Mouse (Mus musculus) MEL (cell line): Measurements from ENCODE around the gene Pphln1. TPM values are rescaled to one million over a fixed set of nuclear protein-coding genes. Genes with fewer than 3 reads are reported as not detected.

Experiments
- DNase-seq: peaks from one replicate; pipeline ENCODE4 v3.0.0; 2011; ENCODE audit warnings: low read depth, low spot score
- H3K27ac ChIP-seq: 2 replicates; pipeline ENCODE4 v1.5.1; 2012; ENCODE audit warnings: low read depth, mild to moderate bottlenecking, control low read depth, low read length, moderate library complexity; ENCODE audit not compliant: control insufficient read depth
- H3K27me3 ChIP-seq, 2 experiments: fragments of 150-350 bp in 1 of 2; sonication (generic) in 1 of 2; 2 replicates each; pipeline ENCODE4 v1.6.1; 2012; ENCODE audit warnings: low read length in 2 of 2, mild to moderate bottlenecking in 2 of 2, improper control_type of control experiment in 1 of 2, moderate library complexity in 1 of 2; ENCODE audit not compliant: insufficient read depth in 2 of 2, control insufficient read depth in 1 of 2
- H3K36me3 ChIP-seq, 2 experiments: 2 replicates each; pipeline ENCODE4 v1.6.1; 2012 to 2014; ENCODE audit warnings: low read length in 2 of 2, improper control_type of control experiment in 1 of 2, inconsistent platforms in 1 of 2, mild to moderate bottlenecking in 1 of 2; ENCODE audit not compliant: insufficient read depth in 2 of 2, control insufficient read depth in 1 of 2
- H3K4me1 ChIP-seq, 2 experiments: fragments of 150-350 bp in 1 of 2; sonication (generic) in 1 of 2; 2 replicates each; pipeline ENCODE4 v1.6.1; 2012; ENCODE audit warnings: low read length in 2 of 2, improper control_type of control experiment in 1 of 2, mild to moderate bottlenecking in 1 of 2; ENCODE audit not compliant: insufficient read depth in 2 of 2, control insufficient read depth in 1 of 2
- H3K4me3 ChIP-seq, 2 experiments: fragments of 150-350 bp in 1 of 2; sonication (generic) in 1 of 2; 2 replicates each; pipeline ENCODE4 v1.5.1; 2012; ENCODE audit warnings: low read depth in 2 of 2, low read length in 2 of 2, mild to moderate bottlenecking in 2 of 2, moderate library complexity in 2 of 2, control low read depth in 1 of 2, improper control_type of control experiment in 1 of 2; ENCODE audit not compliant: control insufficient read depth in 1 of 2, insufficient read depth in 1 of 2
- H3K79me2 ChIP-seq: 2 replicates; pipeline ENCODE4 v1.6.1; 2012; ENCODE audit warnings: mild to moderate bottlenecking, low read length, moderate library complexity; ENCODE audit not compliant: control insufficient read depth, poor library complexity, insufficient read depth
- H3K9ac ChIP-seq: 2 replicates; pipeline ENCODE4 v1.6.1; 2012; ENCODE audit warnings: low read depth, mild to moderate bottlenecking, control low read depth, low read length, moderate library complexity; ENCODE audit not compliant: control insufficient read depth, poor library complexity, severe bottlenecking
- H3K9me3 ChIP-seq: fragments of 150-350 bp; sonication (generic); replicated peaks from 2 replicates; pipeline ENCODE4 v1.6.1; 2012; ENCODE audit warnings: mild to moderate bottlenecking, low read length, improper control_type of control experiment, moderate library complexity; ENCODE audit not compliant: insufficient read depth
- CHD1 ChIP-seq: IDR thresholded peaks from 2 replicates; pipeline ENCODE4 v1.6.1; 2012; ENCODE audit warnings: low read depth, mild to moderate bottlenecking, inconsistent platforms, low read length, improper control_type of control experiment
- CHD2 ChIP-seq: IDR thresholded peaks from 2 replicates; pipeline ENCODE4 v1.6.1; 2011; ENCODE audit warnings: low read length, improper control_type of control experiment
- E2F4 ChIP-seq: IDR thresholded peaks from 2 replicates; pipeline ENCODE4 v1.6.1; 2011; ENCODE audit warnings: low read depth, low read length, improper control_type of control experiment, borderline replicate concordance
- EP300 ChIP-seq, 2 experiments: IDR thresholded peaks; 2 replicates each; pipeline ENCODE4 v1.6.1; 2011; ENCODE audit warnings: improper control_type of control experiment in 2 of 2, low read length in 2 of 2, low read depth in 1 of 2, mild to moderate bottlenecking in 1 of 2
- ETS1 ChIP-seq: IDR thresholded peaks from 2 replicates; pipeline ENCODE4 v1.6.1; 2012; ENCODE audit warnings: low read depth, mild to moderate bottlenecking, inconsistent platforms, low read length, improper control_type of control experiment, moderate library complexity
- GABPA ChIP-seq: IDR thresholded peaks from 2 replicates; pipeline ENCODE4 v1.6.1; 2012; ENCODE audit warnings: low read depth, mild to moderate bottlenecking, inconsistent platforms, low read length, improper control_type of control experiment, moderate library complexity
- HCFC1 ChIP-seq: IDR thresholded peaks from 2 replicates; pipeline ENCODE4 v1.6.1; 2012; ENCODE audit warnings: low read depth, mild to moderate bottlenecking, inconsistent platforms, low read length, improper control_type of control experiment, moderate library complexity
- KAT2A ChIP-seq: conservative IDR thresholded peaks from 2 replicates; pipeline ENCODE4 v1.6.1; 2012; ENCODE audit warnings: low read depth, low read length, improper control_type of control experiment, inconsistent platforms
- MAFK ChIP-seq: IDR thresholded peaks from 2 replicates; pipeline ENCODE4 v1.6.1; 2011; ENCODE audit warnings: low read depth, mild to moderate bottlenecking, low read length, improper control_type of control experiment, borderline replicate concordance
- MAX ChIP-seq: IDR thresholded peaks from 2 replicates; pipeline ENCODE4 v1.6.1; 2011; ENCODE audit warnings: low read length, improper control_type of control experiment
- MEF2A ChIP-seq: IDR thresholded peaks from 2 replicates; pipeline ENCODE4 v1.6.1; 2014; ENCODE audit warnings: low read depth, mild to moderate bottlenecking, inconsistent platforms, low read length, improper control_type of control experiment; ENCODE audit not compliant: poor library complexity, insufficient replicate concordance, severe bottlenecking; ENCODE audit errors: extremely low read depth
- MYB ChIP-seq: IDR thresholded peaks from 2 replicates; pipeline ENCODE4 v1.6.1; 2011; ENCODE audit warnings: mild to moderate bottlenecking, low read depth, low read length, improper control_type of control experiment
- POLR2A ChIP-seq, 2 experiments: IDR thresholded peaks; 2 replicates each; pipeline ENCODE4 v1.6.1; 2011 to 2012; ENCODE audit warnings: low read length in 2 of 2, mild to moderate bottlenecking in 2 of 2, control low read depth in 1 of 2, improper control_type of control experiment in 1 of 2, low read depth in 1 of 2, moderate library complexity in 1 of 2; ENCODE audit not compliant: control insufficient read depth in 1 of 2, insufficient read depth in 1 of 2, poor library complexity in 1 of 2
- POLR2AphosphoS2 ChIP-seq: IDR thresholded peaks from 2 replicates; pipeline ENCODE4 v1.6.1; 2011; ENCODE audit warnings: low read length, improper control_type of control experiment
- RCOR1 ChIP-seq: IDR thresholded peaks from 2 replicates; pipeline ENCODE4 v1.6.1; 2012; ENCODE audit warnings: low read depth, mild to moderate bottlenecking, inconsistent platforms, low read length, improper control_type of control experiment
- SIN3A ChIP-seq: IDR thresholded peaks from 2 replicates; pipeline ENCODE4 v1.6.1; 2012; ENCODE audit warnings: low read length, improper control_type of control experiment, inconsistent platforms
- UBTF ChIP-seq: IDR thresholded peaks from 2 replicates; pipeline ENCODE4 v1.6.1; 2012; ENCODE audit warnings: low read depth, mild to moderate bottlenecking, inconsistent platforms, low read length, improper control_type of control experiment, moderate library complexity, borderline replicate concordance; ENCODE audit not compliant: insufficient read depth
- USF1 ChIP-seq: IDR thresholded peaks from 2 replicates; pipeline ENCODE4 v1.6.1; 2014; ENCODE audit warnings: low read depth, mild to moderate bottlenecking, inconsistent platforms, low read length, improper control_type of control experiment, moderate library complexity
- USF2 ChIP-seq, 2 experiments: IDR thresholded peaks; 2 replicates each; pipeline ENCODE4 v1.6.1; 2011 to 2012; ENCODE audit warnings: improper control_type of control experiment in 2 of 2, low read length in 2 of 2, borderline replicate concordance in 1 of 2, inconsistent platforms in 1 of 2, low read depth in 1 of 2, mild to moderate bottlenecking in 1 of 2; ENCODE audit not compliant: insufficient read depth in 1 of 2
- ZC3H11A ChIP-seq: IDR thresholded peaks from 2 replicates; pipeline ENCODE4 v1.6.1; 2012; ENCODE audit warnings: low read depth, mild to moderate bottlenecking, inconsistent platforms, low read length, improper control_type of control experiment
- ZKSCAN1 ChIP-seq: IDR thresholded peaks from 2 replicates; pipeline ENCODE4 v1.6.1; 2012; ENCODE audit warnings: low read depth, mild to moderate bottlenecking, inconsistent platforms, low read length, improper control_type of control experiment, moderate library complexity
- ZNF384 ChIP-seq: IDR thresholded peaks from 2 replicates; pipeline ENCODE4 v1.6.1; 2012; ENCODE audit warnings: low read depth, mild to moderate bottlenecking, inconsistent platforms, low read length, improper control_type of control experiment
- polyA plus RNA-seq, 2 experiments: library from polyadenylated mRNA; stranded (reverse) in 1 of 2; unstranded in 1 of 2; fragments of >175 nt in 1 of 2; fragments of >200 nt in 1 of 2; gene quantifications; 2 replicates each; pipeline versions ENCODE4 v1.2.1 to v1.2.4; 2012; ENCODE audit warnings: low replicate concordance in 2 of 2, low read depth in 1 of 2; ENCODE audit not compliant: insufficient read length in 2 of 2, insufficient read depth in 1 of 2, missing spikeins in 1 of 2
- total RNA-seq: library from RNA; depleted of rRNA; stranded (reverse); fragments of 300-350 nt; gene quantifications from 2 replicates; pipeline ENCODE4 v1.2.3, GENCODE M21; 2012

Pphln1 gene
- total and polyA plus RNA-seq, 3 experiments: 43.4 to 63.0 (median 50.1) TPM

- no peaks in the 10 kb centered on the region for H3K9me3 ChIP-seq
Observed at GRCm38 (mm10) chr15:93412445-93412844, 14.3 kb downstream of the Pphln1 start.

GRCm38 (mm10) chr15:93414456-93414855, 16.3 kb downstream of the Pphln1 start:
- Histone ChIP-seq H3K27me3 (no peaks in the 10 kb centered on the region), H3K4me3 (no peak overlapping the region), H3K36me3 (peaks cover 0 to 12% of the 10 kb centered on the region in 2 experiments; a peak in 3 of 4 replicates), H3K4me1 (no peaks in the 10 kb centered on the region), H3K79me2 (peaks cover 19% of the 10 kb centered on the region), H3K9me3 (no peaks in the 10 kb centered on the region), H3K27ac (no peak overlapping the region), H3K9ac (no peak overlapping the region)
- no peak for DNase-seq
- TF ChIP-seq HCFC1 (no peak), MEF2A (no peak), ZC3H11A (no peak)

More at GRCm38 (mm10) chr15:93412445-93412844, 14.3 kb downstream of the Pphln1 start:
- H3K36me3 ChIP-seq: peaks cover 7 to 15% of the 10 kb centered on the region in 2 experiments
- no peak overlapping the region for H3K27ac ChIP-seq
- peaks cover 31% of the 10 kb centered on the region for H3K79me2 ChIP-seq
- H3K4me3 ChIP-seq: no peak overlapping the region
- TF ChIP-seq KAT2A (no peak), ZNF384 (no peak), UBTF (no peak), MAFK (no peak), POLR2A (IDR thresholded peaks at IDR 0.05; ENCODE audit: control insufficient read depth in 1 of 2, insufficient read depth in 1 of 2, low read depth in 1 of 2, low read length in 2 of 2, poor library complexity in 1 of 2) (no peak), GABPA (no peak)
- no peaks in the 10 kb centered on the region; a peak in 1 of 4 replicates for H3K4me1 ChIP-seq
- no peak overlapping the region for H3K9ac ChIP-seq
- DNase-seq: no peak
- H3K27me3 ChIP-seq: no peaks in the 10 kb centered on the region

GRCm38 (mm10) chr15:93416300-93416699, 18.1 kb downstream of the Pphln1 start:
- Histone ChIP-seq H3K27me3 (no peaks in the 10 kb centered on the region), H3K9ac (no peak overlapping the region), H3K9me3 (no peaks in the 10 kb centered on the region)
- no peak for TF ChIP-seq USF2 (IDR thresholded peaks at IDR 0.05; ENCODE audit: borderline replicate concordance in 1 of 2, insufficient read depth in 1 of 2, low read depth in 1 of 2, low read length in 2 of 2)
- TF ChIP-seq CHD2: no peak
- TF ChIP-seq SIN3A: no peak
- TF ChIP-seq KAT2A: no peak
- TF ChIP-seq ZC3H11A: no peak
- TF ChIP-seq MYB: no peak
- no peak for TF ChIP-seq E2F4
- TF ChIP-seq EP300 (IDR thresholded peaks at IDR 0.05; ENCODE audit: low read depth in 1 of 2, low read length in 2 of 2): no peak
- no peak for TF ChIP-seq CHD1
- no peak for TF ChIP-seq ZNF384
- TF ChIP-seq POLR2A (IDR thresholded peaks at IDR 0.05; ENCODE audit: control insufficient read depth in 1 of 2, insufficient read depth in 1 of 2, low read depth in 1 of 2, low read length in 2 of 2, poor library complexity in 1 of 2): no peak
- no peak for TF ChIP-seq POLR2AphosphoS2
- no peak for TF ChIP-seq ETS1
- TF ChIP-seq MAX: no peak
- TF ChIP-seq RCOR1: no peak
- no peak for TF ChIP-seq ZKSCAN1
- no peak for TF ChIP-seq USF1
- TF ChIP-seq, all 39 proteins: peak for 0
- Histone ChIP-seq H3K27ac (no peak overlapping the region), H3K4me1 (no peaks in the 10 kb centered on the region), H3K36me3 (peaks cover 0 to 19% of the 10 kb centered on the region in 2 experiments; a peak in 3 of 4 replicates), H3K79me2 (peaks cover 12% of the 10 kb centered on the region; the same call in 1 of the 2 replicates), H3K4me3 (no peak overlapping the region)
- DNase-seq: no peak
